Mouse (Mus musculus): Measurements from ENCODE around the gene Cox6a1. TPM values are rescaled to one million over a fixed set of nuclear protein-coding genes. Genes with fewer than 3 reads are reported as not detected.
A peak's percentile ranks its signal among the peaks of the same experiment; 100 is the strongest.
"Not testable (repeated sequence)": the region's sequence is repeated elsewhere in the genome, so short reads cannot be mapped to it uniquely, and the experiment has no call there.

Gene Cox6a1
- polyA plus RNA-seq (2015; fragmentation: Nextera tagmentation; extraction: Ambion mirVana) = 1,192 and 1,343 TPM in 2 replicates

- peak; percentile 95 for ATAC-seq
- peak within 1 kb of the TSS; percentile 87 for H3K27ac ChIP-seq (ENCODE audit: low read depth, low read length)
- no peaks in the 10 kb centered on the region for H3K9me3 ChIP-seq (ENCODE audit: control insufficient read depth, low read length)
- peak within 1 kb of the TSS; percentile 78 for H3K4me2 ChIP-seq (ENCODE audit: low read length)
- no peaks in the 10 kb centered on the region for H3K27me3 ChIP-seq (replicated peaks; ENCODE audit: control insufficient read depth, insufficient read depth, low read length)
- peaks cover 16% of the 10 kb centered on the region for H3K36me3 ChIP-seq (ENCODE audit: control insufficient read depth, insufficient read depth, low read length)
- H3K4me1 ChIP-seq (ENCODE audit: control insufficient read depth, insufficient read depth, low read depth, low read length) = peaks cover 17% of the 10 kb centered on the region
- under 1% methylated on average over 72 of the region's 74 CpGs for WGBS
- peak within 1 kb of the TSS; percentile 93 for H3K9ac ChIP-seq (ENCODE audit: low read depth, low read length)
- peak within 1 kb of the TSS; percentile 80 for H3K4me3 ChIP-seq (ENCODE audit: low read length)
Measured at GRCm38 (mm10) chr5:115348546-115349224, at the start of gene Cox6a1. Cox6a1 (minus strand) TSS chr5:115348981.

GRCm38 (mm10) chr5:115397839-115398780 is 49.3 kb upstream of the Cox6a1 start:
- Histone ChIP-seq H3K9ac (ENCODE audit: low read depth, low read length) (peak overlapping the region; percentile 79), H3K4me1 (ENCODE audit: control insufficient read depth, insufficient read depth, low read depth, low read length) (peaks cover 6% of the 10 kb centered on the region; the same call in 1 of the 2 replicates), H3K27ac (ENCODE audit: low read depth, low read length) (peak overlapping the region; percentile 59), H3K4me2 (ENCODE audit: low read length) (peak overlapping the region; percentile 82), H3K27me3 (replicated peaks; ENCODE audit: control insufficient read depth, insufficient read depth, low read length) (no peaks in the 10 kb centered on the region), H3K9me3 (ENCODE audit: control insufficient read depth, low read length) (no peaks in the 10 kb centered on the region), H3K4me3 (ENCODE audit: low read length) (peak overlapping the region; percentile 42), H3K36me3 (ENCODE audit: control insufficient read depth, insufficient read depth, low read length) (no peaks in the 10 kb centered on the region)
- peak; percentile 90 for ATAC-seq
- WGBS = 1% methylated on average over 48 of the region's 48 CpGs

GRCm38 (mm10) chr5:115396654-115397053 is 47.9 kb upstream of the Cox6a1 start:
- H3K27me3 ChIP-seq (replicated peaks; ENCODE audit: control insufficient read depth, insufficient read depth, low read length) = no peaks in the 10 kb centered on the region
- H3K4me3 ChIP-seq (ENCODE audit: low read length) = no peak overlapping the region
- peaks cover 6% of the 10 kb centered on the region; the same call in 1 of the 2 replicates for H3K4me1 ChIP-seq (ENCODE audit: control insufficient read depth, insufficient read depth, low read depth, low read length)
- no peaks in the 10 kb centered on the region for H3K36me3 ChIP-seq (ENCODE audit: control insufficient read depth, insufficient read depth, low read length)
- H3K9ac ChIP-seq (ENCODE audit: low read depth, low read length) = no peak overlapping the region
- H3K4me2 ChIP-seq (ENCODE audit: low read length) = no peak overlapping the region
- WGBS = 51% methylated on average over 11 of the region's 11 CpGs
- no peaks in the 10 kb centered on the region for H3K9me3 ChIP-seq (ENCODE audit: control insufficient read depth, low read length)
- no peak overlapping the region for H3K27ac ChIP-seq (ENCODE audit: low read depth, low read length)
- no peak for ATAC-seq

GRCm38 (mm10) chr5:115394836-115395235 is 46.1 kb upstream of the Cox6a1 start:
- WGBS = 29% methylated on average over 10 of the region's 10 CpGs

GRCm38 (mm10) chr5:115394223-115394622 is 45.4 kb upstream of the Cox6a1 start:
- 2% methylated on average over 8 of the region's 8 CpGs for WGBS
- H3K4me3 ChIP-seq (ENCODE audit: low read length) = no peak overlapping the region
- H3K4me2 ChIP-seq (ENCODE audit: low read length) = no peak overlapping the region
- H3K27me3 ChIP-seq (replicated peaks; ENCODE audit: control insufficient read depth, insufficient read depth, low read length) = no peaks in the 10 kb centered on the region
- H3K9ac ChIP-seq (ENCODE audit: low read depth, low read length) = no peak overlapping the region
- ATAC-seq = no peak
- no peaks in the 10 kb centered on the region for H3K9me3 ChIP-seq (ENCODE audit: control insufficient read depth, low read length)
- no peak overlapping the region for H3K27ac ChIP-seq (ENCODE audit: low read depth, low read length)
- no peaks in the 10 kb centered on the region for H3K36me3 ChIP-seq (ENCODE audit: control insufficient read depth, insufficient read depth, low read length)
- peaks cover 6% of the 10 kb centered on the region; the same call in 1 of the 2 replicates for H3K4me1 ChIP-seq (ENCODE audit: control insufficient read depth, insufficient read depth, low read depth, low read length)

More at GRCm38 (mm10) chr5:115394836-115395235, 46.1 kb upstream of the Cox6a1 start:
- Histone ChIP-seq H3K4me2 (ENCODE audit: low read length) (no peak overlapping the region), H3K36me3 (ENCODE audit: control insufficient read depth, insufficient read depth, low read length) (no peaks in the 10 kb centered on the region), H3K27me3 (replicated peaks; ENCODE audit: control insufficient read depth, insufficient read depth, low read length) (no peaks in the 10 kb centered on the region), H3K4me3 (ENCODE audit: low read length) (no peak overlapping the region), H3K9ac (ENCODE audit: low read depth, low read length) (no peak overlapping the region), H3K27ac (ENCODE audit: low read depth, low read length) (no peak overlapping the region), H3K4me1 (ENCODE audit: control insufficient read depth, insufficient read depth, low read depth, low read length) (peaks cover 6% of the 10 kb centered on the region; the same call in 1 of the 2 replicates), H3K9me3 (ENCODE audit: control insufficient read depth, low read length) (no peaks in the 10 kb centered on the region)
- no peak for ATAC-seq

GRCm38 (mm10) chr5:115392969-115393368 is 44.2 kb upstream of the Cox6a1 start:
- no peaks in the 10 kb centered on the region for H3K9me3 ChIP-seq (ENCODE audit: control insufficient read depth, low read length)
- WGBS = 91% methylated on average over 1 of the region's 1 CpGs
- no peak overlapping the region for H3K9ac ChIP-seq (ENCODE audit: low read depth, low read length)
- no peak overlapping the region for H3K4me3 ChIP-seq (ENCODE audit: low read length)
- no peak overlapping the region for H3K27ac ChIP-seq (ENCODE audit: low read depth, low read length)
- no peaks in the 10 kb centered on the region for H3K36me3 ChIP-seq (ENCODE audit: control insufficient read depth, insufficient read depth, low read length)
- peaks cover 2% of the 10 kb centered on the region; the same call in 1 of the 2 replicates for H3K4me1 ChIP-seq (ENCODE audit: control insufficient read depth, insufficient read depth, low read depth, low read length)
- H3K4me2 ChIP-seq (ENCODE audit: low read length) = no peak overlapping the region
- ATAC-seq = no peak
- H3K27me3 ChIP-seq (replicated peaks; ENCODE audit: control insufficient read depth, insufficient read depth, low read length) = no peaks in the 10 kb centered on the region

GRCm38 (mm10) chr5:115391935-115392334 is 43.2 kb upstream of the Cox6a1 start:
- whole genome bisulfite sequencing = 32% methylated on average over 9 of the region's 9 CpGs
- Histone ChIP-seq H3K36me3 (ENCODE audit: control insufficient read depth, insufficient read depth, low read length) (no peaks in the 10 kb centered on the region), H3K27me3 (replicated peaks; ENCODE audit: control insufficient read depth, insufficient read depth, low read length) (no peaks in the 10 kb centered on the region), H3K9ac (ENCODE audit: low read depth, low read length) (no peak overlapping the region), H3K27ac (ENCODE audit: low read depth, low read length) (no peak overlapping the region), H3K4me1 (ENCODE audit: control insufficient read depth, insufficient read depth, low read depth, low read length) (no peaks in the 10 kb centered on the region), H3K9me3 (ENCODE audit: control insufficient read depth, low read length) (no peaks in the 10 kb centered on the region), H3K4me2 (ENCODE audit: low read length) (no peak overlapping the region), H3K4me3 (ENCODE audit: low read length) (no peak overlapping the region)
- ATAC-seq = no peak

- H3K4me1 ChIP-seq (ENCODE audit: control insufficient read depth, insufficient read depth, low read depth, low read length); H3K4me3 ChIP-seq (ENCODE audit: low read length); H3K36me3 ChIP-seq (ENCODE audit: control insufficient read depth, insufficient read depth, low read length); H3K4me2 ChIP-seq (ENCODE audit: low read length); H3K9ac ChIP-seq (ENCODE audit: low read depth, low read length); H3K27ac ChIP-seq (ENCODE audit: low read depth, low read length); H3K9me3 ChIP-seq (ENCODE audit: control insufficient read depth, low read length); H3K27me3 ChIP-seq (replicated peaks; ENCODE audit: control insufficient read depth, insufficient read depth, low read length); ATAC-seq: not testable (repeated sequence)
- 88% methylated on average over 2 of the region's 2 CpGs for WGBS
Measured at GRCm38 (mm10) chr5:115378882-115379281, 30.1 kb upstream of the Cox6a1 start.

- H3K27me3 ChIP-seq (replicated peaks; ENCODE audit: control insufficient read depth, insufficient read depth, low read length) = no peaks in the 10 kb centered on the region
- 83% methylated on average over 2 of the region's 2 CpGs for WGBS
- peaks cover 3% of the 10 kb centered on the region for H3K4me1 ChIP-seq (ENCODE audit: control insufficient read depth, insufficient read depth, low read depth, low read length)
- H3K4me3 ChIP-seq (ENCODE audit: low read length) = no peak overlapping the region
- no peaks in the 10 kb centered on the region for H3K9me3 ChIP-seq (ENCODE audit: control insufficient read depth, low read length)
- H3K4me2 ChIP-seq (ENCODE audit: low read length) = no peak overlapping the region
- no peak overlapping the region for H3K27ac ChIP-seq (ENCODE audit: low read depth, low read length)
- no peaks in the 10 kb centered on the region for H3K36me3 ChIP-seq (ENCODE audit: control insufficient read depth, insufficient read depth, low read length)
- no peak for ATAC-seq
- no peak overlapping the region for H3K9ac ChIP-seq (ENCODE audit: low read depth, low read length)
Measured at GRCm38 (mm10) chr5:115375436-115375835, 26.7 kb upstream of the Cox6a1 start.

All from hindbrain, embryonic 16.5 days (tissue).